In genomic region chr13:112678154-112678553, GRCm38 (mm10) we compare ENCODE assay signal across 13 mouse cellular contexts. TPM values are rescaled to one million over a fixed set of nuclear protein-coding genes. Genes with fewer than 3 reads are reported as not detected.
DNase-seq lines count a peak whose midpoint lies in the region; ATAC-seq and TF ChIP-seq lines count a peak whose summit lies in the region.
"Had no signal": no experiment of that assay in that cellular context is flagged by ENCODE, and none has a peak within 500 bp of the region (broad histone marks: within the 10 kb centered on the region; RNA-seq: fewer than 3 reads in every experiment).

No protein-coding gene starts in this region.

- H3K36me3 ChIP-seq in kidney, adult 2 months (ENCODE audit: control insufficient read depth, insufficient read depth, low read length): no peaks in the 10 kb centered on the region
- peaks cover 3% of the 10 kb centered on the region for H3K36me3 ChIP-seq in liver, embryonic 14.5 days (replicated peaks; ENCODE audit: control insufficient read depth, insufficient read depth, low read depth)

- TF ChIP-seq CTCF in kidney, adult 2 months (conservative IDR thresholded peaks at IDR 0.05; ENCODE audit: insufficient read depth, insufficient read length, low read depth, low read length): no peak
- TF ChIP-seq CTCF in liver, embryonic 14.5 days (IDR thresholded peaks at IDR 0.05; ENCODE audit: low read depth): peak; percentile 62

- no peaks in the 10 kb centered on the region for H3K27me3 ChIP-seq in kidney, adult 2 months (replicated peaks; ENCODE audit: control insufficient read depth, insufficient read depth, low read length)
- no peaks in the 10 kb centered on the region for H3K27me3 ChIP-seq in liver, embryonic 14.5 days (ENCODE audit: control insufficient read depth, insufficient read depth, low read length)

- no peak overlapping the region for H3K4me2 ChIP-seq in liver, embryonic 14.5 days (ENCODE audit: low read depth)

- no peak for TF ChIP-seq EP300 in liver, embryonic 14.5 days (IDR thresholded peaks at IDR 0.05; ENCODE audit: low read depth)

- no peak for TF ChIP-seq POLR2A in kidney, adult 2 months (IDR thresholded peaks at IDR 0.05; ENCODE audit: low read depth, low read length)

- WGBS in kidney, adult 2 months: 96% methylated on average over 4 of the region's 4 CpGs
- 82% methylated on average over 4 of the region's 4 CpGs for WGBS in liver, embryonic 14.5 days (ENCODE audit: insufficient replicate concordance)

- H3K27ac ChIP-seq in kidney, adult 2 months (ENCODE audit: insufficient read depth, low read depth, low read length): no peak overlapping the region
- no peak overlapping the region for H3K27ac ChIP-seq in liver, embryonic 14.5 days

- peak; percentile 18 to 45 for DNase-seq in kidney, postnatal 4 days
- no peak for DNase-seq in kidney, adult 2 months
- DNase-seq in 416B (ENCODE audit: low read depth) (peak; percentile 50), ES-CJ7 (ENCODE audit: low read depth, low spot score) (peak; percentile 65)
- DNase-seq in liver, embryonic 14.5 days (ENCODE audit: low read depth in 3 of 3, low spot score in 3 of 3): no peak
- no peak for DNase-seq in cerebellum, adult 11 months
- DNase-seq in heart, postnatal 4 days: no peak
- DNase-seq: cerebellum, postnatal 25 days; heart, postnatal 10 days; right cerebral cortex, adult 18-20 months had no signal

- no peak overlapping the region for H3K4me3 ChIP-seq in kidney, adult 2 months (ENCODE audit: insufficient read depth, low read depth, low read length)
- no peak overlapping the region for H3K4me3 ChIP-seq in liver, embryonic 14.5 days (ENCODE audit: insufficient read depth in 1 of 2, low read depth in 2 of 2, low read length in 2 of 2)

- no peak for ATAC-seq in liver, embryonic 14.5 days (ENCODE audit: insufficient read depth)
- ATAC-seq in activated CD4-positive, CD25-positive, alpha-beta regulatory T cell, adult 4 months: no peak
- ATAC-seq: forebrain, embryonic 16.5 days had no signal

- H3K9me3 ChIP-seq in liver, embryonic 14.5 days (ENCODE audit: control insufficient read depth, low read length): no peaks in the 10 kb centered on the region

- H3K9ac ChIP-seq in liver, embryonic 14.5 days (replicated peaks): no peak overlapping the region

- no peaks in the 10 kb centered on the region for H3K4me1 ChIP-seq in kidney, adult 2 months (ENCODE audit: control insufficient read depth, insufficient read depth, low read length)
- H3K4me1 ChIP-seq in liver, embryonic 14.5 days (replicated peaks; ENCODE audit: control insufficient read depth in 2 of 2, insufficient read depth in 2 of 2, low read length in 1 of 2): 0 out of 4 replicates have a peak, but pooled peaks cover 0 to 2% of the 10 kb centered on the region in 2 experiments

RNA-seq across cellular contexts. Expression of gene Slc38a9, which starts 17.6 kb away (rescaled TPM):
- polyA plus RNA-seq in kidney, adult 2 months (2012; rRNA removed): 7.1 and 8.2 TPM in 2 replicates
- 9.2 and 10.9 TPM in 2 replicates for polyA plus RNA-seq in liver, embryonic 14.5 days (2012; rRNA removed)
- polyA plus RNA-seq in liver, embryonic 14.5 days (2014; fragmentation: Nextera tagmentation; extraction: Ambion mirVana): 8.3 and 9.2 TPM in 2 replicates
- 10 to 100 TPM; 19.8 to 30.0 TPM for polyA plus RNA-seq in activated CD4-positive, CD25-positive, alpha-beta regulatory T cell, adult 4 months (2017; shearing (Covaris generic))
- 10 to 100 TPM; 11.0 to 11.1 TPM for total RNA-seq in heart, postnatal 4 days (2021)

RNA-seq across cellular contexts. Expression of gene Ddx4, which starts 25.9 kb away (rescaled TPM):
- 0.05 TPM in 2 replicates for polyA plus RNA-seq in kidney, adult 2 months (2012; rRNA removed)
- polyA plus RNA-seq in liver, embryonic 14.5 days (2012; rRNA removed): 0.22 and 0.32 TPM in 2 replicates
- polyA plus RNA-seq in liver, embryonic 14.5 days (2014; fragmentation: Nextera tagmentation; extraction: Ambion mirVana): 0.09 and 0.21 TPM in 2 replicates
- polyA plus RNA-seq in activated CD4-positive, CD25-positive, alpha-beta regulatory T cell, adult 4 months (2017; shearing (Covaris generic)): not detected
- under 1 TPM; 0.29 to 0.33 TPM for total RNA-seq in heart, postnatal 4 days (2021)
- polyA plus RNA-seq: large intestine, adult 2 months had no signal

Comparison
In these comparisons a context has a peak if more than half of its experiments do, and no peak if none do; other contexts are left out.
1. DNase-seq: peak in kidney, postnatal 4 days (2 of 2), 416B (single experiment) and ES-CJ7 (single experiment); none in kidney, adult 2 months (single experiment), liver, embryonic 14.5 days (0 of 3), cerebellum, adult 11 months (single experiment) and heart, postnatal 4 days (single experiment).